Mouse (Mus musculus) cortical plate, adult 2 months (tissue): ENCODE results near the gene Hoxb4.

Experiments used
- CTCF ChIP-seq: fragments of 200-500 bp; IDR thresholded peaks from 2 replicates; pipeline ENCODE4 v1.5.1; 2011; ENCODE audit warnings: mild to moderate bottlenecking, control low read depth, low read length; ENCODE audit not compliant: insufficient read depth; ENCODE audit errors: extremely low read depth
- POLR2A ChIP-seq: fragments of 200-500 bp; IDR thresholded peaks from 2 replicates; pipeline ENCODE4 v1.6.1; 2011; ENCODE audit warnings: mild to moderate bottlenecking, low read length, control low read depth; ENCODE audit not compliant: insufficient read depth; ENCODE audit errors: extremely low read depth

DNA sequence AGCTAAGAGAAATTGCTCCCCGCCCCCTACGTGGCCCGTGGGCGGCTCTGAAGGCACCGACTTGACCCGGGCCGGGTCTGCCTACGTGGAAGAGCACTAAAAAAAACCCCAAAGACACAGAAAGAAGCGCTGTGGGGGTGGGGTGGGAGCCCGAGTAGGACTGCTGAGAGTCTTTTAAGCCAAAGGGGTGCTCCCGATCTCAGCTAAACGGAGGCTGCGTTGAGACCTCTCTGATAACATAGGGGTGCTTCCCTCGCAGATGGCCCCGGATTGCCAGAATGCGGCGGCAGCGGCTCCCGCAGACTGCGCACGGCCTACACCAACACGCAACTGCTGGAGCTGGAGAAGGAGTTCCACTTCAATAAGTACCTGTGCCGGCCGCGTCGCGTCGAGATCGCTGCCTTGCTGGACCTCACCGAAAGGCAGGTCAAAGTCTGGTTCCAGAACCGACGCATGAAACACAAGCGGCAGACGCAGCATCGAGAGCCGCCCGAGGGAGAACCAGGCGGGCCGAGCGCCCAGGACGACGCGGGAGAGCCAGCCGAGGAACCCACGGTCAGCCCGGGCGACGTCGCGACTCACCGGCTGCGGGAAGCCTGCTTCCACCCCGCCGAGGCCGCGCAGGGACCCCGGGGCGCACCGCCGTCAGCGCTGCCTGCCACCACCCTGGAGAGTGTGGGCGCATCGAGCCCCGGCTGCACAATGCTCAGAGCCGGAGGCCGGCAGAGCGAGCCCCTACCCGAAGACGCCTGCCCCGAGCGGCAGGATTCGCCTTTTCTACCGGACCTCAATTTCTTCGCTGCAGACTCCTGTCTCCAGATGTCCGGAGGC is 34.8 kb downstream of the Hoxb4 start:
- TF ChIP-seq POLR2A: no peak
- TF ChIP-seq CTCF: no peak
